Mouse (Mus musculus) C2C12 (cell line): ENCODE results near the gene Topors. TPM values are rescaled to one million over a fixed set of nuclear protein-coding genes. Genes with fewer than 3 reads are reported as not detected.
"Not testable (repeated sequence)": the region's sequence is repeated elsewhere in the genome, so short reads cannot be mapped to it uniquely, and the experiment has no call there.

Source experiments
- H3K27me3 ChIP-seq: one replicate; pipeline ENCODE4 v1.6.1; 2011; ENCODE audit not compliant: control insufficient read depth, insufficient read depth, insufficient read length
- H3K36me3 ChIP-seq: one replicate; pipeline ENCODE4 v1.6.1; 2011; ENCODE audit not compliant: control insufficient read depth, insufficient read depth
- H3K4me3 ChIP-seq: one replicate; pipeline ENCODE4 v1.5.1; 2011; ENCODE audit warnings: mild to moderate bottlenecking, control low read depth; ENCODE audit not compliant: poor library complexity, insufficient read depth, severe bottlenecking
- H3K79me2 ChIP-seq: one replicate; pipeline ENCODE4 v1.6.1; 2011; ENCODE audit not compliant: control insufficient read depth, insufficient read depth
- H3K79me3 ChIP-seq: one replicate; pipeline ENCODE4 v1.6.1; 2011; ENCODE audit warnings: low read depth, control low read depth
- H3ac ChIP-seq: one replicate; pipeline ENCODE3; 2011; ENCODE audit warnings: low read depth; ENCODE audit not compliant: control insufficient read depth, insufficient read length
- CEBPB ChIP-seq: IDR thresholded peaks from one replicate; pipeline ENCODE4 v1.6.1; 2011; ENCODE audit warnings: low read depth, mild to moderate bottlenecking, control low read depth, moderate library complexity
- CTCF ChIP-seq: IDR thresholded peaks from one replicate; pipeline ENCODE4 v1.5.1; 2011; ENCODE audit not compliant: control insufficient read depth, insufficient read depth, insufficient read length
- FOSL1 ChIP-seq: IDR thresholded peaks from one replicate; pipeline ENCODE4 v1.8.0; 2011; ENCODE audit warnings: mild to moderate bottlenecking, low read length; ENCODE audit not compliant: poor library complexity, insufficient read depth, severe bottlenecking
- MAX ChIP-seq: IDR thresholded peaks from one replicate; pipeline ENCODE4 v1.6.1; 2011; ENCODE audit warnings: mild to moderate bottlenecking, control low read depth
- MYOD1 ChIP-seq: IDR thresholded peaks from one replicate; pipeline ENCODE4 v1.6.1; 2011; ENCODE audit warnings: low read depth; ENCODE audit not compliant: control insufficient read depth, insufficient read length
- MYOG ChIP-seq: IDR thresholded peaks from one replicate; pipeline ENCODE4 v1.6.1; 2011; ENCODE audit not compliant: control insufficient read depth, insufficient read length; ENCODE audit errors: extremely low read depth
- USF1 ChIP-seq: IDR thresholded peaks from one replicate; pipeline ENCODE4 v1.6.1; 2011; ENCODE audit warnings: low read depth, mild to moderate bottlenecking, control low read depth, moderate library complexity
- polyA plus RNA-seq: library from polyadenylated mRNA; unstranded; fragments of >200 nt; fragmentation: generic; extraction: Trizol; gene quantifications from one replicate; pipeline ENCODE4 v1.2.1, GENCODE M21; 2012; ENCODE audit warnings: missing spikeins

Topors gene
- polyA plus RNA-seq, 1 experiment = 13.2 TPM

DNA sequence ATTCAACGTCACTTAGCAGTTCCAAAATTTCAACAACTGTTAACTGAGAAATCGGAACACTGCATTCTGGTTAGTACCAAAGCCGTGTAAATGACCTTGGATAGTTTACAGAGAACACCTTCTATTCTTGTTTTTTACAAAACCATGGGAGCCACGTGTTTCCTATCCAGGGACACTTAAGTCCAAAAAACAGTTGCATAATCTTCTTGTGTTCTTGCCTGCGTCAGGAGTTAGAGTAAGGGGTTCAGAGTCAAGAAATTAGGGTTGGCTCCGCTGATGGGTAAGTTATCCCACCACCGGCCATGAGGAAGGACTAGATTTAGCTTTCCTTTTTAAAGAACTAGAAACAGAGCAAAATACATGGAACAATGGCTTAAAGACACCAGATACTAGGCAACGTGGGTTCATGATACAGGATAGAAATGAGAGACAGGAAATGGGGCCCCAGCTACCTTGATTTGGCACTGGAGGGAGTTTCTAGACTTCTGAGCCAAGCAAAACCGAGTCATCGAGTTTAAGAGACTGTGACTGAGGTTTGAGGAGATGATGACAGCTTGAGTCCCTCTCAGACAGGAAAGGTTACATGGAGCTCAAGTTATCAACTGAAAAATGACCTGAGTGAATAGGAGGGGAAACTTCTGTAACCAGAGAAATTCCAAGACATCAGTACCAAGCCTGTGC, 32.9 kb upstream of the Topors start:
- Histone ChIP-seq H3K4me3 (no peak overlapping the region), H3K27me3 (peaks cover 20% of the 10 kb centered on the region), H3K79me3 (no peaks in the 10 kb centered on the region), H3K79me2 (no peaks in the 10 kb centered on the region), H3K36me3 (no peaks in the 10 kb centered on the region), H3ac (no peak overlapping the region)
- no peak for TF ChIP-seq FOSL1
- no peak for TF ChIP-seq MYOG
- no peak for TF ChIP-seq MAX
- no peak for TF ChIP-seq CEBPB
- TF ChIP-seq USF1 = no peak
- TF ChIP-seq CTCF = no peak
- TF ChIP-seq MYOD1 = no peak

- Histone ChIP-seq H3K79me3 (no peaks in the 10 kb centered on the region), H3K4me3 (no peak overlapping the region), H3K36me3 (no peaks in the 10 kb centered on the region), H3K79me2 (no peaks in the 10 kb centered on the region), H3ac (no peak overlapping the region), H3K27me3 (peaks cover 20% of the 10 kb centered on the region)
- TF ChIP-seq CTCF (peak; percentile 31), USF1 (no peak), MAX (peak; percentile 84), MYOG (no peak)
Observed at GRCm38 (mm10) chr4:40301076-40301789, 31.6 kb upstream of the Topors start.

DNA sequence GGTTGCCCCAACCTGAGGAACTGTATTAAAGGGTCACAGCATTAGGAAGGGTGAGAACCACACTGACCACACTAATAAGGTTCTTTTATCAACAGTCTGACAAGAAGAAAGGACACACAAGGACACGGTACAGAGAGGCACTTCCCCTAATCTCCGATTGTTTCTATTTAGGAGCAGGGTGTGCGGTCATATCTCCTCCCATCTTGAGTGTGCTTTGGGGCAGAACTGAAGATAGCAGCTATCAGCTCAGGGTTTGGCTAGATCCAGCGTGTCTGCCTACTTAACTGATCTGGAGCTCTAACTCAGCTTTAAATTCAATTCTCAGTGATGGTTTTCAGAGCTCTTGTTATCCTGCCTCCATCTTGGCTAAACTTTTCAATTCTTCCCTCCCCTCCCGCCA, 29.5 kb upstream of the Topors start:
- TF ChIP-seq FOSL1 = no peak
- no peak for TF ChIP-seq MYOD1
- no peak for TF ChIP-seq CEBPB
- TF ChIP-seq CTCF = no peak
- no peak for TF ChIP-seq MAX
- no peak for TF ChIP-seq MYOG
- TF ChIP-seq USF1 = no peak
- Histone ChIP-seq H3K4me3 (no peak overlapping the region), H3K79me3 (no peaks in the 10 kb centered on the region), H3K27me3 (peaks cover 9% of the 10 kb centered on the region), H3K79me2 (no peaks in the 10 kb centered on the region), H3K36me3 (no peaks in the 10 kb centered on the region), H3ac (no peak overlapping the region)

DNA sequence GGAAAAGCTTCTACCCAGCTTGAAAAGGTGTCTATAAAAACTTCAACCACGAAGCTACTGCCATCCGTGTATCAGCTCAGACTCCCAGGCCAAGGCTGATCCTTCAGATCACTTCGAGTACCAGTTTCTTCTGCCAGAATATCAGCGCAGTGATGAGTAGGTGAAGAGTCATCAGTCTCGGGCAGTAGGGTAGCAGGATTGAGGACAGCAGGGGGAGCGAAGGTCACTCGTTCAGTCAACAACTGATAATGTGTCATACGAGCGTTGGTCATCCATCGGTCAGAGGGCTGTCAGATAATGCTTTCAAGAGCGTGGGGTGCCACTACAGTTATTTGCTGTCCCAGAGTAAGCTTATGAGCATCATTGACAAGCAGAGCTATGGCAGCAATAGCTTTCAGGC, 21.9 kb upstream of the Topors start:
- H3ac ChIP-seq, H3K36me3 ChIP-seq, H3K79me3 ChIP-seq, H3K79me2 ChIP-seq, H3K27me3 ChIP-seq, H3K4me3 ChIP-seq: not testable (repeated sequence)

DNA sequence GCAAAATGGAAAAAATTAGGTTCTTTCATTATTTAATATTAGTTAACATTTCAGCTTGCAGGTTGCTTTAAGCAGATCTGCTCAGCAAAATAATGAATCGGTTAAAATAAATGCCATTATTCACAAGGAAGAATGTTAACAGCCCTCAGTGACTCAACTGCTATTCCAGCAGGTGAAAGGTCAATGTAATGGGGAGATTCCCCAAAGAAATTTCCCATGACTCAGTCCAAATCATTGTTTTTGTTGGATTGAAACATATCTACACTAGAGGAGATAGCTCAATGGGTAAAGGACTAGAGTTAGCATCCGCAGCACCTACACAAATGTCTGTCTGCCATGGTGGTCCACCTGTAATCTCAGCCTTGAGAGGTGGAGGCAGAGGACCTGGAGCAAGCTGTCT, 19.4 kb upstream of the Topors start:
- no peaks in the 10 kb centered on the region for H3K36me3 ChIP-seq
- H3K4me3 ChIP-seq = no peak overlapping the region
- no peak overlapping the region for H3ac ChIP-seq
- H3K79me3 ChIP-seq = no peaks in the 10 kb centered on the region
- TF ChIP-seq CTCF (no peak), MAX (no peak), MYOD1 (no peak), CEBPB (no peak), FOSL1 (no peak), USF1 (no peak), MYOG (no peak)
- no peaks in the 10 kb centered on the region for H3K79me2 ChIP-seq
- no peaks in the 10 kb centered on the region for H3K27me3 ChIP-seq

GRCm38 (mm10) chr4:40287415-40287814, 17.8 kb upstream of the Topors start:
- Histone ChIP-seq H3K79me2 (no peaks in the 10 kb centered on the region), H3K27me3 (no peaks in the 10 kb centered on the region), H3K36me3 (no peaks in the 10 kb centered on the region), H3K4me3 (no peak overlapping the region), H3K79me3 (no peaks in the 10 kb centered on the region), H3ac (no peak overlapping the region)
- no peak for TF ChIP-seq CTCF
- TF ChIP-seq MYOD1 = no peak
- no peak for TF ChIP-seq USF1
- no peak for TF ChIP-seq FOSL1
- TF ChIP-seq MAX = no peak
- TF ChIP-seq CEBPB = no peak
- TF ChIP-seq MYOG = no peak
